Mouse (Mus musculus) layer of hippocampus, postnatal 36 days (tissue): ENCODE measurements at regions not wholly inside any gene's neighbourhood (a gene's known extent, or its start where the extent isn't known, plus 50 kb on each side); places are given as distances from the start of the nearest gene placed in this dataset.

Experiments
- DNase-seq, 2 experiments: peaks; one replicate each; pipeline ENCODE4 v3.0.0; 2022

- no peak for DNase-seq
Measured at GRCm38 (mm10) chr10:84036131-84036877, 313.6 kb downstream of the 1500009L16Rik start.

DNA sequence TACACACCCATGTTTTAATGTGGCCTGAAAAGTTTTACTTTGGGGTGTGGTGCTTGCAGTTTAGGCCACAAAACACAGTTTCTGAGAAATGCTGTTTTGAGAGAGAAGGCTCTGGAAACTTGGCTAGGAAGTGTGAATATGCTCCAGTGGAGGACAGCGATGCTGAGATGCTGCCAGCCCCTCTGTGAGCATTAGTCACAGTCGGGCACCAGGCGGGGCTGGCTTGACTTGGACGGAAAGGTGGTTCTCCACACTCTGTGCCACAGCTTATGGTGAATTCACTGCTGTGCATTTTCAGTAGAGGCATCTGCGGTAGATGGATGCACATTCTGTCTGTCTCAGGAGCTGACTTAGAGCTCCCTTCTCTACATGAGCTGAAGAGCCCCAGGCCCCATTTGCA, 326.0 kb downstream of the 1500009L16Rik start:
- DNase-seq: no peak

GRCm38 (mm10) chr10:84052696-84053095, 330.0 kb downstream of the 1500009L16Rik start:
- no peak for DNase-seq

DNA sequence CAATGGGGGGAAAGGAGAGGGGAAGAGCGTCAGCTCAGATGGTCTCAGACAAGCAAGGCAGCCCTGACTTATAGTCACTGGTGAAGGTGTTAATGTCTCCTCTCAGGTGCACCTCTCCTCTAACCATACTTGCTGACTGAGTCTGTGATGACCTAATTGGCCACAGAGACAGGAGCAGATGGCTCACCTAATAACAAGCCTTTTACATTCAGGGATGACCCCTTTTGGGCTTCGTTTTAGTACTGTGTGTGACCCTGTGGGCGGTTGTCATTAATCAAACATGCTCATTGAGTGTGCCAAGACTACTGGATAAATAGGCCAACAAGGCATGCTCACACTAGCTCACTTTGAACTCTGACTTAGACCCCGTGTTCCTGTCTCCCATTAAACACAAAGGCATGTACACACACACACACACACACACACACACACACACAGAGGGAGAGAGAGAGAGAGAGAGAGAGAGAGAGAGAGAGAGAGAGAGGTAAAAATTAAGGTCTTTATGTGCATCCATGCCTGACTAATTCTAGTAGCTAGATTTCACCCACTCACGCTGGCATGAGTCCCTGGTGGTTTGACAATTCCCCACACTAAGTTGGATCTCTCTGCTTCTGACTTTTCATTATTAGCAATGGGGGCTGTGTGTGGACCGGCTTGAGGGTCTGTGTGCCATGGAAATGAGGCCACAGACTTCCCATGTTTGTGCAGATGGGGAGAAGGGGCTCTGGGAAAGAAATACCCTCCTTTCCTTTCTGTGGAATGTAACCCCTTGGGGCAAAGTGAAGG, 332.1 kb downstream of the 1500009L16Rik start:
- DNase-seq: peak; percentile 52 to 54

DNA sequence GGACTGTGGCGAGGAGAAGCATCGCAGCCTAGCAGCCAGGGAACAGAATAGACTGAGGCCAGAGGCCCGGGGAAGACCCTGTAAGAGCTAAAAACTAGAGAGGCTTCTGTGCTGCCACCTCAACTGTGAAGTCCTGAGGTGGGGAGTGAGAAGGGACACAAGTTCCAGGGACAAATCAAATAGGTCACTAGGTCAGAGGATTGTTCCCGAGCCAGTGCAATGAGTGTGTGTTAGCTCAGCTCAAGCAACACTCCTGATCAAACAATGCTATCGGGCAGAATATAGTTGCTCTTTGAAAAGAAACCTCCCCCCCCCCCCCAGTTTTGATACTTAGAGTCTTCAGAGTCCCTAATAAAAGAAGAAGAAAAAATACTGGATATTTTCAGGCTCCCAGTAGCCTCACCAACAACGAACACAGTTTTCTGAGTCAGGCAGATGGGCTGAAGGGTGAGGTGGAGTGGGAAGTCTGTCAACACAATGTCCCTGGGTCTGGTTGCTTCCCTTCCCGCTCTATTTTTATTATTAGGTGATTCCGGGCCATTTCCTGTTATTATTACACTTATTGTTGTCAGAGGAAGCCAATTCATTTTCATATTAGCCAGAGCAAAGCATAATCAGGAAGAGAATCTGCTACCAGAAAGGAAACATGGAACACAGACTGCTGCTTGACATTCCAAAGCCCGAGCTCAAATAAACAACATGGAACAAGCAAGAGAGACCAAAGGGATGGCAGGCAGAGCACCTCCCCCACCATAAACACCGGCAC, 332.9 kb downstream of the 1500009L16Rik start:
- no peak for DNase-seq

- no peak for DNase-seq
Measured at GRCm38 (mm10) chr10:84056323-84057169, 333.9 kb downstream of the 1500009L16Rik start.

GRCm38 (mm10) chr10:84058301-84058700, 335.6 kb downstream of the 1500009L16Rik start:
- no peak for DNase-seq

- no peak for DNase-seq
Measured at GRCm38 (mm10) chr10:84059646-84060491, 337.2 kb downstream of the 1500009L16Rik start.

DNA sequence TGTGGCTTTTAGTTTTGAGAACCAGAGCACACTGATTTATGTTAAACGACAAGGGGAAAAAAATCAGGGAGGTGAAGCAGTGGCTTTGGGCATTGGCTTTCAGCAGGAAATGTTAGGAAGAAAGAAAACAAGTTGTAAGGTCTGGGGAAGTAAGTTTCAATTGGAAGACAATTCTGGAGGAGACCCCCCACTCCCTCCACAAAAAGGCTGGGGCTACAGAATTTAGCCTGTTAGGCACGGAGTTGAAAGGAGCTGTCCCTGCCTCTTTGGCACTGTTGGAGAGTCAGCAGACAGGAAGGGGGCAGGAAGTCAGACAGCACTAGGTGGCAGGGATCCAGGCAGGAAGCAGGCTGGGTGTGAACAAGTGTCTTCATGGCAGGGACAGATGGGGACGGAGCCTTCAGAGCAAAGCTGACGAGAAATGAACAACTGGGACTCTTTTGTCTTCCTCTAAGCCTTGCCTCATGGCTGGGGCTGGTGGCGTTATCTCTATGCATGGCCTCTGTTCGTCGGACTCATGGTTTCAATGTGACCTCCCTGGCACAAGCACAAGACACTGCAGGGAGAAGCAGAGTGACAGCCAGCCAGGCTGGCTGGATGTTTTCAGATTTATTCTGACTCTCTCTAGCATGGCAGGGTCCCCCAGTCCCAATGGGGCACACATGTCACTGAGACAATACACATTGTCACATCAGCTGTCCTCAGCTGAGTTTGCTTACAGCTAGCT, 338.0 kb downstream of the 1500009L16Rik start:
- peak; percentile 71 to 73 for DNase-seq

- no peak for DNase-seq
Measured at GRCm38 (mm10) chr10:84067052-84067650, 344.5 kb downstream of the 1500009L16Rik start.

DNA sequence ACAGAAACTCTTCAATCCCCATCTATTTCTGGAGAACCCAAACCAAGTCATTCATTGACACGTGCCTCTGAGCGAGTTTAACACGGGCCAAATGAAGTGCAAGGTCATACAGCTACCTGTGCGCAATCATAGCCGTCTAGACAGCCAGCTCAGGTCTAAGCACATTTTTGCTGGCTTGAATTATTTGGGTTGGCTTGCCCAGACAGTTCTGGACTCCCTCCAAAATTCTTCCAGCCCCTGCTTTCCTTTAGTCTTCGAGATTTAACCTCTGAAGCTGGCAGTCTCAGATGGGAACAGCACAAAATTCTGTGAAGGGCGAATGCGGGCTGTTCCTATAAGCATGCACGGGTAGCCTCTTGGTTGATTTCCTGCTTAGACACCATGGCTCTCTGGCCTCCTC, 347.1 kb downstream of the 1500009L16Rik start:
- no peak for DNase-seq

DNA sequence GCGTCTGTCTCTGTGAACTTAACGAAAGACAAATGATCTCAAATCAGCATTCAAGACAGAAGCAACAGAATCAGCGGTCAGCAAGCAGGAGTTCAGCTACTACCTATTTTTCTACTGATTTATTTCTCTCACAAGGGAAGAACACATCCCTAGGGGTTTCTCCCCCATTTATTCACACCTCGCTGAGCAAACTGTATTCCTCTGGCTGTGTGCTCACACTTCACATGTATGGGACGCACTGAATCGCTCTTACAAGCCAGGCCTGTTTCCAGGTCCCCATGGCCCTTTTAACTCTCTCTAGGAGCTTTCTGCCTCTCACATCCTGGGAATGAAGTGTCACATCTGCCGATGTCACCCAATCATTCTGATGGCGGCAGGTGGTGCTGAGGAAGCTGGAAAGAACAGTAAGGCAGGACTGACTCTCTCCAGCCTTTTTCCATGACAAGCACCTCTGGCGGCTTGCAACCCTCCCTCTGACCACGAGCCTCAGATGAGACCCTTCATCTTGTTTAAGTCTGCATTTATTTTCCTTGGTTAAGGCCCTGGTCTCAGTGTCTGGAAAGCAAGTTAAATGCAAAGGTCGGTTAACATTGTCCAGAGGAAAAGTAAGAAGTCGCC, 350.3 kb downstream of the 1500009L16Rik start:
- DNase-seq: no peak

DNA sequence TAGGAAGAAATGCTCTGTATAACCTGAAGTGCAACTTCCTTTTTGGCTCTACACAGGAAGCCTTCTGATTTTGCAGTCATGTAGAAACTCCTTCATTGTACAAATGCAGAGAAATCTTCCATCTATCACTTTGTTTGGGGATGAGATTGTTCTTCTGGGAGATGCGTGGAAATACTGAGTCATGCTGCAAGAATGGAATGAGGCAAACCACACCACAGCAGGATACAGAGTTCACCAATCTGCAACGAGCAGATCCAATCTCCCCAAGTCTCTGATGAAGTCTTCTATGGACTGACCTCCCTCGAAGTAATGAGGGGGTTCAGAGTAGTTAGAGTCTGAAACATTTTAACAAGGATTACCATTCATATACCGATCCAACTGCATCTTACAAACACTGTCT, 352.9 kb downstream of the 1500009L16Rik start:
- no peak for DNase-seq

DNA sequence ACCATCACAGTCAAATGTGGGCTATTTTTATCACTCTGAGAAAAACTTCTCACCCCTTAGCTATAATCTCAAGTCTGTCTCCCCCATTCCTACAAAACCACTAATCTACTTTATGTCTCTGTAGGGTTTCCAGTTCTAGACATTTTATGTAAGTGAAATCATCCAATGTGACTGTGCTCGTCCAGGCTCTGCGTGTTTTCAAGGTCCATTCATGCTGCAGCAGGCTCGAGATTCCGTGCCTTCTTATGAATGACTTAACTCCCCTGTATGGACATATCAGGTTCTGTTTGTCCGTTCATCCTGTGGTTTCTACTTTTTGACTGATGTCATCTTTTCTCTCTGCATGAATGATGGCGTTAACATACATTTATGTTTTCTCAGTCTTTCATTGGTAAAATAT, 357.6 kb downstream of the 1500009L16Rik start:
- no peak for DNase-seq

- no peak for DNase-seq
Measured at GRCm38 (mm10) chr10:84081673-84082072, 358.7 kb downstream of the Nuak1 start.

DNA sequence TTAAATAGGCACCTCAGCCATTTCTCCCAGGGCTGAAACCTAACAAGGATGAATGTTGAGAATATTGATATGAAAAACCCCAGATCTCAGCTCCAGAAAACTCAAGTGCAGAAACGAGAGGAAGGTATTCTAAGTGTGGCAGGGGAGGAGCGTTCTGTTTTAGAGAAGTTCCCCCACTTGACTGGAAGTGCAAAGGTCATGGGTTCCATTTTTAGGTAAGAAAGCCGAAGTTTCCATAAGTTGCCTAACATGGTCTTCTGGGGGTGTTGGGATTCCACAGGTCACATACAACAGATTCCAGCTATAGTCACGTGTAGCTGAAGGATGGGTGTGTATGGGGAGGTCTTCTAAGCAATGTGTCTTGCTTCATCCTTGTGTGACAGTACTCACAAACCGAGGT, 352.9 kb downstream of the Nuak1 start:
- no peak for DNase-seq

GRCm38 (mm10) chr10:84087929-84088328, 352.5 kb downstream of the Nuak1 start:
- DNase-seq: no peak

GRCm38 (mm10) chr10:84088799-84089778, 351.3 kb downstream of the Nuak1 start:
- no peak for DNase-seq
